Mouse (Mus musculus) neural tube, embryonic 13.5 days (tissue): ENCODE results near the gene Tnik. TPM values are rescaled to one million over a fixed set of nuclear protein-coding genes. Genes with fewer than 3 reads are reported as not detected.

Source experiments
- ATAC-seq: fragments of 200-750 bp; cut with Nextera tagmentation; 2 replicates; pipeline ENCODE4 v1.8.0; 2017; ENCODE audit warnings: low read depth, mild to moderate bottlenecking, moderate TSS enrichment, moderate library complexity
- H3K27ac ChIP-seq: fragments of 300-500 bp; sonication (generic); replicated peaks from 2 replicates; pipeline ENCODE4 v1.5.1; 2015; ENCODE audit warnings: moderate library complexity, mild to moderate bottlenecking, inconsistent platforms
- H3K27me3 ChIP-seq: fragments of 300-500 bp; sonication (generic); 2 replicates; pipeline ENCODE4 v1.6.1; 2015; ENCODE audit warnings: mild to moderate bottlenecking, inconsistent platforms
- H3K36me3 ChIP-seq: fragments of 300-500 bp; sonication (generic); 2 replicates; pipeline ENCODE4 v1.6.1; 2015; ENCODE audit warnings: mild to moderate bottlenecking, inconsistent platforms
- H3K4me1 ChIP-seq: fragments of 300-500 bp; sonication (generic); replicated peaks from 2 replicates; pipeline ENCODE4 v1.6.1; 2015; ENCODE audit warnings: inconsistent platforms
- H3K4me2 ChIP-seq: fragments of 300-500 bp; sonication (generic); 2 replicates; pipeline ENCODE4 v1.6.1; 2015; ENCODE audit warnings: inconsistent platforms, mild to moderate bottlenecking, moderate library complexity
- H3K4me3 ChIP-seq: fragments of 300-500 bp; sonication (generic); 2 replicates; pipeline ENCODE4 v1.5.1; 2015; ENCODE audit warnings: mild to moderate bottlenecking, inconsistent platforms
- H3K9ac ChIP-seq: fragments of 300-500 bp; sonication (generic); 2 replicates; pipeline ENCODE4 v1.6.1; 2015; ENCODE audit warnings: moderate library complexity, mild to moderate bottlenecking, inconsistent platforms
- H3K9me3 ChIP-seq: fragments of 300-500 bp; sonication (generic); 2 replicates; pipeline ENCODE4 v1.6.1; 2016; ENCODE audit warnings: inconsistent platforms
- WGBS: fragments of 180-500 bp; shearing (Covaris S2); methylation state at CpG from one replicate; pipeline ENCODE4 v1.1.7; 2015; 5-methylcytosine and 5-hydroxymethylcytosine counted together
- polyA plus RNA-seq: library from polyadenylated mRNA; unstranded; fragments of >200 nt; fragmentation: Nextera tagmentation; extraction: Ambion mirVana; gene quantifications from 2 replicates; pipeline ENCODE4 v1.2.1, GENCODE M21; 2015

Tnik gene
- polyA plus RNA-seq, 1 experiment from 2014 or later, result 61.2 TPM

- 76% methylated on average over 7 of the region's 7 CpGs for WGBS
- Histone ChIP-seq H3K4me3 (0 out of 2 replicates have a peak overlapping the region, but pooled peaks have one; percentile 4), H3K4me2 (peak overlapping the region; percentile 82), H3K27ac (no peak overlapping the region), H3K9ac (peak overlapping the region; percentile 6; the same call in 1 of the 2 replicates), H3K9me3 (no peaks in the 10 kb centered on the region), H3K36me3 (no peaks in the 10 kb centered on the region), H3K4me1 (peaks cover 67% of the 10 kb centered on the region), H3K27me3 (no peaks in the 10 kb centered on the region)
- ATAC-seq, result no peak
Measured at GRCm38 (mm10) chr3:28267211-28267610, 4.2 kb downstream of the Tnik start.

- Histone ChIP-seq H3K27ac (no peak overlapping the region), H3K4me1 (peaks cover 65% of the 10 kb centered on the region), H3K9ac (no peak overlapping the region), H3K4me3 (no peak overlapping the region), H3K9me3 (no peaks in the 10 kb centered on the region), H3K36me3 (no peaks in the 10 kb centered on the region), H3K27me3 (no peaks in the 10 kb centered on the region), H3K4me2 (no peak overlapping the region)
- WGBS, result 64% methylated on average over 2 of the region's 2 CpGs
- ATAC-seq, result no peak
Measured at GRCm38 (mm10) chr3:28269716-28270115, 6.7 kb downstream of the Tnik start.

- ATAC-seq, result no peak
- Histone ChIP-seq H3K27ac (no peak overlapping the region), H3K36me3 (no peaks in the 10 kb centered on the region), H3K4me3 (no peak overlapping the region), H3K4me2 (no peak overlapping the region), H3K27me3 (no peaks in the 10 kb centered on the region), H3K9ac (no peak overlapping the region), H3K4me1 (peaks cover 51% of the 10 kb centered on the region), H3K9me3 (no peaks in the 10 kb centered on the region)
Measured at GRCm38 (mm10) chr3:28271884-28272283, 8.9 kb downstream of the Tnik start.

GRCm38 (mm10) chr3:28274763-28275162 is 11.7 kb downstream of the Tnik start:
- H3K27ac ChIP-seq, result no peak overlapping the region
- WGBS, result 87% methylated on average over 4 of the region's 4 CpGs

GRCm38 (mm10) chr3:28289693-28290092 is 26.7 kb downstream of the Tnik start:
- H3K27me3 ChIP-seq, result no peaks in the 10 kb centered on the region
- no peaks in the 10 kb centered on the region for H3K36me3 ChIP-seq
- H3K9me3 ChIP-seq, result no peaks in the 10 kb centered on the region
- H3K4me3 ChIP-seq, result no peak overlapping the region
- 80% methylated on average over 1 of the region's 1 CpGs for WGBS
- no peak overlapping the region for H3K9ac ChIP-seq
- no peak overlapping the region for H3K4me2 ChIP-seq
- 0 out of 2 replicates have a peak, but pooled peaks cover 7% of the 10 kb centered on the region for H3K4me1 ChIP-seq
- no peak overlapping the region for H3K27ac ChIP-seq
- no peak for ATAC-seq

More at GRCm38 (mm10) chr3:28274763-28275162, 11.7 kb downstream of the Tnik start:
- Histone ChIP-seq H3K9me3 (no peaks in the 10 kb centered on the region), H3K9ac (no peak overlapping the region), H3K27me3 (no peaks in the 10 kb centered on the region), H3K4me2 (no peak overlapping the region), H3K4me1 (peaks cover 23% of the 10 kb centered on the region), H3K36me3 (no peaks in the 10 kb centered on the region), H3K4me3 (no peak overlapping the region)
- no peak for ATAC-seq

GRCm38 (mm10) chr3:28301378-28301777 is 38.4 kb downstream of the Tnik start:
- Histone ChIP-seq H3K36me3 (no peaks in the 10 kb centered on the region), H3K27me3 (no peaks in the 10 kb centered on the region), H3K4me1 (no peaks in the 10 kb centered on the region; the same call in 1 of the 2 replicates), H3K4me3 (no peak overlapping the region), H3K4me2 (no peak overlapping the region), H3K9me3 (no peaks in the 10 kb centered on the region), H3K27ac (no peak overlapping the region), H3K9ac (no peak overlapping the region)
- no peak for ATAC-seq
- 85% methylated on average over 4 of the region's 4 CpGs for WGBS

GRCm38 (mm10) chr3:28303915-28304314 is 40.9 kb downstream of the Tnik start:
- no peak overlapping the region for H3K4me3 ChIP-seq
- ATAC-seq, result no peak
- no peaks in the 10 kb centered on the region for H3K4me1 ChIP-seq
- 91% methylated on average over 5 of the region's 5 CpGs for WGBS
- H3K27me3 ChIP-seq, result no peaks in the 10 kb centered on the region
- H3K9ac ChIP-seq, result no peak overlapping the region
- no peaks in the 10 kb centered on the region for H3K36me3 ChIP-seq
- no peak overlapping the region for H3K27ac ChIP-seq
- H3K4me2 ChIP-seq, result no peak overlapping the region
- H3K9me3 ChIP-seq, result no peaks in the 10 kb centered on the region

GRCm38 (mm10) chr3:28306852-28307251 is 43.8 kb downstream of the Tnik start:
- no peak for ATAC-seq
- Histone ChIP-seq H3K4me2 (no peak overlapping the region), H3K9me3 (no peaks in the 10 kb centered on the region), H3K27ac (no peak overlapping the region), H3K9ac (no peak overlapping the region), H3K36me3 (no peaks in the 10 kb centered on the region), H3K27me3 (no peaks in the 10 kb centered on the region), H3K4me1 (no peaks in the 10 kb centered on the region), H3K4me3 (no peak overlapping the region)
- 88% methylated on average over 3 of the region's 3 CpGs for WGBS

- Histone ChIP-seq H3K9me3 (no peaks in the 10 kb centered on the region), H3K4me3 (no peak overlapping the region), H3K9ac (no peak overlapping the region), H3K27ac (no peak overlapping the region), H3K4me1 (no peaks in the 10 kb centered on the region), H3K36me3 (no peaks in the 10 kb centered on the region), H3K27me3 (no peaks in the 10 kb centered on the region), H3K4me2 (no peak overlapping the region)
- 90% methylated on average over 2 of the region's 2 CpGs for WGBS
- no peak for ATAC-seq
Measured at GRCm38 (mm10) chr3:28314438-28314837, 51.4 kb downstream of the Tnik start.

- Histone ChIP-seq H3K4me3 (no peak overlapping the region), H3K27me3 (no peaks in the 10 kb centered on the region), H3K27ac (no peak overlapping the region), H3K9ac (no peak overlapping the region), H3K4me1 (peaks cover 15% of the 10 kb centered on the region; the same call in 1 of the 2 replicates), H3K36me3 (no peaks in the 10 kb centered on the region), H3K9me3 (no peaks in the 10 kb centered on the region), H3K4me2 (no peak overlapping the region)
- WGBS, result 86% methylated on average over 1 of the region's 1 CpGs
- ATAC-seq, result no peak
Measured at GRCm38 (mm10) chr3:28317339-28317738, 54.3 kb downstream of the Tnik start.

GRCm38 (mm10) chr3:28321635-28322034 is 58.6 kb downstream of the Tnik start:
- H3K9ac ChIP-seq, result no peak overlapping the region
- WGBS, result 93% methylated on average over 8 of the region's 8 CpGs
- H3K9me3 ChIP-seq, result no peaks in the 10 kb centered on the region
- ATAC-seq, result no peak
- no peak overlapping the region for H3K4me2 ChIP-seq
- no peaks in the 10 kb centered on the region for H3K36me3 ChIP-seq
- no peak overlapping the region for H3K27ac ChIP-seq
- no peaks in the 10 kb centered on the region for H3K27me3 ChIP-seq
- no peak overlapping the region for H3K4me3 ChIP-seq
- H3K4me1 ChIP-seq, result peaks cover 31% of the 10 kb centered on the region

- ATAC-seq, result peak; percentile 80
- no peak overlapping the region for H3K4me2 ChIP-seq
- H3K27ac ChIP-seq, result peak overlapping the region; percentile 77
- H3K27me3 ChIP-seq, result no peaks in the 10 kb centered on the region
- WGBS, result 59% methylated on average over 8 of the region's 8 CpGs
- H3K9me3 ChIP-seq, result no peaks in the 10 kb centered on the region
- no peak overlapping the region for H3K9ac ChIP-seq
- no peaks in the 10 kb centered on the region for H3K36me3 ChIP-seq
- peaks cover 35% of the 10 kb centered on the region for H3K4me1 ChIP-seq
- H3K4me3 ChIP-seq, result no peak overlapping the region
Measured at GRCm38 (mm10) chr3:28325613-28326233, 62.7 kb downstream of the Tnik start.

GRCm38 (mm10) chr3:28332316-28332715 is 69.3 kb downstream of the Tnik start:
- Histone ChIP-seq H3K4me2 (no peak overlapping the region), H3K9me3 (no peaks in the 10 kb centered on the region), H3K36me3 (no peaks in the 10 kb centered on the region), H3K4me3 (no peak overlapping the region), H3K27ac (no peak overlapping the region), H3K9ac (no peak overlapping the region), H3K4me1 (peaks cover 20% of the 10 kb centered on the region), H3K27me3 (no peaks in the 10 kb centered on the region)
- 54% methylated on average over 5 of the region's 5 CpGs for WGBS
- no peak for ATAC-seq
